Mouse (Mus musculus) thymus, adult 2 months (tissue): ENCODE results near the gene Ogg1. TPM values are rescaled to one million over a fixed set of nuclear protein-coding genes. Genes with fewer than 3 reads are reported as not detected.
"Not testable (repeated sequence)": the region's sequence is repeated elsewhere in the genome, so short reads cannot be mapped to it uniquely, and the experiment has no call there.

Experiments
- DNase-seq: peaks from one replicate; pipeline ENCODE4 v3.0.0; 2021
- H3K27ac ChIP-seq: fragments of 200-500 bp; 2 replicates; pipeline ENCODE4 v1.5.1; 2012; ENCODE audit warnings: low read length, control low read depth; ENCODE audit not compliant: control insufficient read depth, insufficient read depth
- H3K27me3 ChIP-seq: fragments of 200-500 bp; 2 replicates; pipeline ENCODE4 v1.6.1; 2012; ENCODE audit warnings: mild to moderate bottlenecking, low read length, moderate library complexity, mixed read lengths; ENCODE audit not compliant: control insufficient read depth, insufficient read depth
- H3K36me3 ChIP-seq: fragments of 200-500 bp; 2 replicates; pipeline ENCODE4 v1.6.1; 2012; ENCODE audit warnings: mild to moderate bottlenecking, low read length, moderate library complexity; ENCODE audit not compliant: control insufficient read depth, insufficient read depth
- H3K4me1 ChIP-seq: fragments of 200-500 bp; replicated peaks from 2 replicates; pipeline ENCODE4 v1.6.1; 2012; ENCODE audit warnings: low read length; ENCODE audit not compliant: control insufficient read depth, insufficient read depth
- H3K4me3 ChIP-seq: fragments of 200-500 bp; 2 replicates; pipeline ENCODE4 v1.5.1; 2012; ENCODE audit warnings: mild to moderate bottlenecking, low read length, control low read depth, moderate library complexity; ENCODE audit not compliant: control insufficient read depth, insufficient read depth
- CTCF ChIP-seq: fragments of 200-500 bp; IDR thresholded peaks from 2 replicates; pipeline ENCODE4 v1.5.1; 2012; ENCODE audit warnings: mild to moderate bottlenecking, control low read depth, low read length, moderate library complexity, borderline replicate concordance; ENCODE audit not compliant: control insufficient read depth, poor library complexity, insufficient read depth; ENCODE audit errors: extremely low read depth
- POLR2A ChIP-seq: fragments of 200-500 bp; IDR thresholded peaks from 2 replicates; pipeline ENCODE4 v1.6.1; 2012; ENCODE audit warnings: mild to moderate bottlenecking, low read length, control low read depth, moderate library complexity; ENCODE audit not compliant: control insufficient read depth, poor library complexity, insufficient read depth; ENCODE audit errors: extremely low read depth
- WGBS: fragments of 180-500 bp; shearing (Covaris S2); methylation state at CpG from one replicate; pipeline ENCODE4 v1.1.7; 2018; 5-methylcytosine and 5-hydroxymethylcytosine counted together
- polyA plus RNA-seq: library from polyadenylated mRNA; depleted of rRNA; stranded (reverse); fragments of >200 nt; gene quantifications from 2 replicates; pipeline ENCODE4 v1.2.3, GENCODE M21; 2012

Ogg1 gene
- polyA plus RNA-seq, 1 experiment: 23.1 TPM

DNA sequence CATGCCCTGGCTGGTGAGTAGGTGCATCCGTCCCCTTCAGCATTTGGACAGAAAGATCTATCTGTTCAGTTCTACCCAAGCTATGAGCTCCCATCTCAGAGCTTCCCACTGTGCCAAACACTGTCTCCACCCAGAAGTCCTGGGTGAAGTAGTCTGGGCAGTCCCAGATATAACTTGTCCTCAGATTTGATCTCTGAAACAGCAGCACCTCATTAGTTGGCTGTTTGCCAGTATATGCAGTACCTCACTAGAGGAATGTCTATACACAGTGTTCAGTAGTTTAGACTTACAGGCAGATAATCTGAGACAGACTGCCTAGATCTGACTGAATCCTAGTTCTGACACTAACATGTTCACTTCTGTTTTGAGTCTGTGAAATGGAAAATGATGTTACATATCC lies 2.6 kb downstream of the Ogg1 start:
- H3K4me3 ChIP-seq: no peak overlapping the region
- DNase-seq: no peak
- WGBS: 89% methylated on average over 1 of the region's 1 CpGs
- no peak overlapping the region for H3K27ac ChIP-seq
- H3K4me1 ChIP-seq: peaks cover 9% of the 10 kb centered on the region
- peaks cover 1% of the 10 kb centered on the region for H3K36me3 ChIP-seq
- no peaks in the 10 kb centered on the region for H3K27me3 ChIP-seq
- TF ChIP-seq CTCF: no peak
- TF ChIP-seq POLR2A: no peak

DNA sequence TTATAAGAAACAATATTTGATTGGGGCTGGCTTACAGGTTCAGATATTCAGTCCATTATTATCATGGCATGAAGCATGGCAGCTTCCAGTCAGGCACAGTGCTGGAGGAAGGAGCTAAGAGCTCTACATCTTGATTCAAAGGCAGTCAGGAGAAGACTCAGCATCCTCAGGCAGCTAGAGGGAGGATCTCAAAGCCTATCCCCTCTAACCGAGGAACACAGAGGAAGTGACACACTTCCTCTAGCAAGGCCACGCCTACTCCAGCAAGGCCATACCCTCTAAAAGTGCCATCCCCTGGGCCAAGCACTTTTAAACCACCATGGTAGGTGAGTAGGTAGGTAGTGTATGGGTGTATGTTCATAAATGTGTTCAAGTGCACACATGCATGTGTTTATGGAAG lies 3.8 kb downstream of the Ogg1 start:
- peak overlapping the region; percentile 9; the same call in 1 of the 2 replicates for H3K27ac ChIP-seq
- H3K36me3 ChIP-seq: no peaks in the 10 kb centered on the region
- peaks cover 9% of the 10 kb centered on the region for H3K4me1 ChIP-seq
- no peak for TF ChIP-seq CTCF
- TF ChIP-seq POLR2A: no peak
- no peak overlapping the region for H3K4me3 ChIP-seq
- no peaks in the 10 kb centered on the region for H3K27me3 ChIP-seq
- 7% methylated on average over 2 of the region's 2 CpGs for WGBS
- peak; percentile 31 for DNase-seq

DNA sequence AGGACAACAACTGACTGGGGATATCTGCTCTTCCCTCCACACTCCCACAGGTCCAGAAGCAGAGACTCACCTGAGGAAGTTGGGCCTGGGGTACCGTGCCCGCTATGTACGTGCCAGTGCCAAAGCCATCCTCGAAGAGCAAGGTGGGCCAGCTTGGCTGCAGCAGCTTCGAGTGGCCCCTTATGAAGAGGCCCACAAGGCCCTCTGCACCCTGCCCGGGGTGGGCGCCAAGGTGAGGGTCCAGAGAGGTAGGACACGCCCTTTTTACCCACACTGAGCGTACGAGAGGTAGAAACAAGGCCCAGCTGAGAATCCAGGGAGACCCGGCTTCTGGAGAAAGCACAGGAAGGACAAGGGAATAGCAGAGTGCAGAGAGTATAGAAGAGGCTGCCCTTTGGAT lies 4.9 kb downstream of the Ogg1 start:
- WGBS: 98% methylated on average over 11 of the region's 11 CpGs
- Histone ChIP-seq H3K36me3 (no peaks in the 10 kb centered on the region), H3K27ac (no peak overlapping the region), H3K27me3 (no peaks in the 10 kb centered on the region), H3K4me1 (peaks cover 3% of the 10 kb centered on the region), H3K4me3 (no peak overlapping the region)
- no peak for TF ChIP-seq POLR2A
- TF ChIP-seq CTCF: no peak
- DNase-seq: no peak

DNA sequence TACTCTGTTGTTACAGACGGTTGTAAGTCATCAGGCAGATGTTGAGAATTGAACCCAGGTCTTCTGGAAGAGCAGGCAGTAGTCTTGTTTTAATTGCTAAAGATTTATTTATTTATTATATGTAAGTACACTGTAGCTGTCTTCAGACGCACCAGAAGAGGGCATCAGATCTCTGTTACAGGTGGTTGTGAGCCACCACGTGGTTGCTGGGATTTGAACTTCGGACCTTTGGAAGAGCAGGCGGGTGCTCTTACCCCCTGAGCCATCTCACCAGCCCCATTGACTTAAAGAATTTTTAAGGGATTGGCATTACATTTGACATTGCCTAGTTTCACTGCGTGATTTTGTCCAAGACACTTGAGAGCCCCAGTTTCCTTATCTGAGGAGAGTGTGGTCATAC lies 6.0 kb downstream of the Ogg1 start:
- 93% methylated on average over 6 of the region's 6 CpGs for WGBS
- not testable (repeated sequence) for H3K27ac ChIP-seq, DNase-seq, H3K36me3 ChIP-seq, H3K4me3 ChIP-seq, H3K4me1 ChIP-seq, H3K27me3 ChIP-seq

DNA sequence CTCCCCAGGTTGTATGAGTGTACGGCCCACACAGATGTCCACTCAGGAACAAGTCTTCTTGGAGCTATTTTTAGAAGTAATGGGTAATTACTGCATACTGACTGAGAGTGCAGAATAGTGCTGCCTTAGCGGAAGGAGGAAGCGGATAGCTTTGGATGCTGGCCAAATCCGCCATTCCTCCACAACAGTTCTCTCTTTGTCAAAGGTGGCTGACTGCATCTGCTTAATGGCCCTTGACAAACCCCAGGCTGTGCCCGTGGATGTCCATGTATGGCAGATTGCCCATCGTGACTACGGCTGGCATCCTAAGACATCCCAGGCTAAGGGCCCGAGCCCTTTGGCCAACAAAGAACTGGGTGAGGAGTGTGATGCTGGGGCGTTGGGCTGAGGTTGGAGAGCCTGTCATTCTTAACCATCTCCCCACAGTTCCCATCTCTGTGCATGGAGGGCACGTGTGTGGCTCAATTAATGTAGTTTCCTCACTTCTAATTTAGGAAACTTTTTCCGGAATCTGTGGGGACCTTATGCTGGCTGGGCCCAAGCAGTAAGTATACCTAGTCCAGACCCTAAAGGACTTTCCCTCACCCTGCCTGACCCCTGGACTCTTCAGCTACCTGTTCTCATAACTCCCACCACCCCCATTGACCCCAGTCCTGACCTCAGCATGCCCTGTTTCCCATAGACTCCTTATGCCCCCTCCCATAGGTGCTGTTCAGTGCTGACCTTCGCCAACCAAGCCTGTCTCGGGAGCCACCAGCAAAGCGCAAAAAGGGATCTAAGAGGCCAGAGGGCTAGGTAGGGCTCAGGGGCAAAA lies 6.6 kb downstream of the Ogg1 start:
- no peak for TF ChIP-seq CTCF
- TF ChIP-seq POLR2A: no peak
- no peak overlapping the region for H3K27ac ChIP-seq
- peaks cover 3% of the 10 kb centered on the region for H3K4me1 ChIP-seq
- 94% methylated on average over 14 of the region's 14 CpGs for whole genome bisulfite sequencing
- no peak for DNase-seq
- no peaks in the 10 kb centered on the region for H3K36me3 ChIP-seq
- H3K4me3 ChIP-seq: no peak overlapping the region
- no peaks in the 10 kb centered on the region for H3K27me3 ChIP-seq

DNA sequence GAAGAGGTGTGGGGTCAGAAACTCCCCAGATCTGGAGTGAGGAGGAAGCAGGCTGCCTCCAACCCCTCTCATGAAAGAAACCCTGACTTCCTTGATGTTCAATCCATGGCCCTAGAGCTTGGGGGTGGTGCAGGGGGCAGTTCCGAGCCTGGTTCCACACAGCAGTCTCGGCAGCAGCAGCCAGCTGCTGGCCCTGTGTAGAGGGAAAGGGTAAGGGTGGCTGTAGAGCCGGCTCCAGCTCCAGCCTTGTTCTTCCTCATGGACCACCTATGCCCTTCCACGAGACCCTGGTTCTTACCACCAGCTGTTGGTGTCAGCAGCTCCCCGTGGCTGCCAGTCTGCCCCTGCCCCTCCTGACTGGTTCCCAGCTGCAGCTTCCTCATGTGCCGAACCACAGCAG lies 7.4 kb downstream of the Ogg1 start:
- TF ChIP-seq POLR2A (no peak), CTCF (no peak)
- H3K4me3 ChIP-seq: no peak overlapping the region
- H3K27ac ChIP-seq: no peak overlapping the region
- no peaks in the 10 kb centered on the region for H3K27me3 ChIP-seq
- WGBS: 88% methylated on average over 6 of the region's 6 CpGs
- no peaks in the 10 kb centered on the region for H3K36me3 ChIP-seq
- H3K4me1 ChIP-seq: peaks cover 3% of the 10 kb centered on the region
- no peak for DNase-seq
